Mouse (Mus musculus) heart, postnatal 0 days (tissue): ENCODE measurements around the gene Klb. TPM values are rescaled to one million over a fixed set of nuclear protein-coding genes. Genes with fewer than 3 reads are reported as not detected.

ENCODE experiments used
- ATAC-seq: fragments of 200-750 bp; cut with Nextera tagmentation; 2 replicates; pipeline ENCODE4 v1.8.0; 2017; ENCODE audit warnings: low read depth, moderate number of reproducible peaks, moderate library complexity; ENCODE audit not compliant: insufficient read depth
- DNase-seq: peaks from one replicate; pipeline ENCODE4 v3.0.0-alpha.2; 2016; ENCODE audit warnings: low spot score
- H3K27ac ChIP-seq: fragments of 300-500 bp; sonication (generic); 2 replicates; pipeline ENCODE4 v1.5.1; 2014; ENCODE audit warnings: low read depth, mild to moderate bottlenecking
- H3K27me3 ChIP-seq: fragments of 300-500 bp; sonication (generic); 2 replicates; pipeline ENCODE4 v1.6.1; 2014; ENCODE audit warnings: low read length, mixed read lengths; ENCODE audit not compliant: control insufficient read depth, insufficient read depth
- H3K36me3 ChIP-seq: fragments of 300-500 bp; sonication (generic); replicated peaks from 2 replicates; pipeline ENCODE4 v1.6.1; 2014; ENCODE audit warnings: low read length, mixed read lengths; ENCODE audit not compliant: control insufficient read depth, insufficient read depth
- H3K4me1 ChIP-seq: fragments of 300-500 bp; sonication (generic); 2 replicates; pipeline ENCODE4 v1.6.1; 2014; ENCODE audit warnings: antibody characterized with exemption; ENCODE audit not compliant: control insufficient read depth, insufficient read depth
- H3K4me2 ChIP-seq: fragments of 300-500 bp; sonication (generic); 2 replicates; pipeline ENCODE4 v1.6.1; 2014; ENCODE audit warnings: low read depth, mild to moderate bottlenecking, low read length, moderate library complexity
- H3K4me3 ChIP-seq: fragments of 300-500 bp; sonication (generic); 2 replicates; pipeline ENCODE4 v1.5.1; 2014; ENCODE audit warnings: low read depth, low read length
- H3K9ac ChIP-seq: fragments of 300-500 bp; sonication (generic); replicated peaks from 2 replicates; pipeline ENCODE4 v1.6.1; 2014; ENCODE audit warnings: low read depth, low read length, mixed read lengths
- H3K9me3 ChIP-seq: fragments of 300-500 bp; sonication (generic); replicated peaks from 2 replicates; pipeline ENCODE4 v1.6.1; 2016; ENCODE audit warnings: low read length; ENCODE audit not compliant: control insufficient read depth
- CTCF ChIP-seq: IDR thresholded peaks from 2 replicates; pipeline ENCODE4 v1.5.1; 2016; ENCODE audit warnings: antibody characterized with exemption, control low read depth, low read depth
- EP300 ChIP-seq: IDR thresholded peaks from 2 replicates; pipeline ENCODE4 v1.6.1; 2016; ENCODE audit warnings: antibody characterized with exemption, low read depth
- WGBS: fragments of 180-500 bp; shearing (Covaris S2); extraction: QIAGEN DNeasy Blood & Tissue Kit; methylation state at CpG from one replicate; pipeline ENCODE4 v1.1.7; 2014; 5-methylcytosine and 5-hydroxymethylcytosine counted together
- polyA plus RNA-seq: library from polyadenylated mRNA; unstranded; fragments of >200 nt; fragmentation: Nextera tagmentation; extraction: Ambion mirVana; gene quantifications from 2 replicates; pipeline ENCODE4 v1.2.1, GENCODE M21; 2015
- total RNA-seq: library from RNA; depleted of rRNA; stranded (reverse); fragments of >200 nt; gene quantifications from 2 replicates; pipeline ENCODE4 v1.2.3, GENCODE M21; 2014; ENCODE audit warnings: low replicate concordance

The Klb gene
- total and polyA plus RNA-seq, 2 experiments from 2014 or later = not detected

DNA sequence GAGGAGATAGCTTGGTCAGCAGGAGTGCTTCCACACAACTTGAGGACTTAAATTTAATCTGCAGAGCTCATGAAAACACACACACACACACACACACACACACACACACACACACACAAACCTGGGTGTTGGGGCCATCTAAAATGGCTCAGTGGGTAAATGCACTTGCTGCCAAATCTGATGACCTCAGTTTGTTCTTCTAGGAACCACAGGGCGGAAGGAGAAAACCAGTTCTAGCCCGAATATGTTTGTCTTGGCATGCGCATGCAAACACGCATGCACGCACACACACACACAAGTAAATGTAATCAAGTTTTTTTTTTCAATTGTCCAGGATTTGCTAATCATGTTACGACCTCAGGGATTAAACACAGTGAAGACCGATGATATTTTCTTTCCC lies 23.4 kb downstream of the Klb start:
- TF ChIP-seq CTCF = no peak
- no peak for TF ChIP-seq EP300
- Histone ChIP-seq H3K36me3 (no peaks in the 10 kb centered on the region), H3K4me3 (no peak overlapping the region), H3K27me3 (no peaks in the 10 kb centered on the region), H3K9me3 (no peaks in the 10 kb centered on the region), H3K4me2 (no peak overlapping the region), H3K27ac (no peak overlapping the region), H3K4me1 (no peaks in the 10 kb centered on the region), H3K9ac (no peak overlapping the region)
- DNase-seq (no peak), ATAC-seq (no peak)
- 86% methylated on average over 7 of the region's 7 CpGs for WGBS

DNA sequence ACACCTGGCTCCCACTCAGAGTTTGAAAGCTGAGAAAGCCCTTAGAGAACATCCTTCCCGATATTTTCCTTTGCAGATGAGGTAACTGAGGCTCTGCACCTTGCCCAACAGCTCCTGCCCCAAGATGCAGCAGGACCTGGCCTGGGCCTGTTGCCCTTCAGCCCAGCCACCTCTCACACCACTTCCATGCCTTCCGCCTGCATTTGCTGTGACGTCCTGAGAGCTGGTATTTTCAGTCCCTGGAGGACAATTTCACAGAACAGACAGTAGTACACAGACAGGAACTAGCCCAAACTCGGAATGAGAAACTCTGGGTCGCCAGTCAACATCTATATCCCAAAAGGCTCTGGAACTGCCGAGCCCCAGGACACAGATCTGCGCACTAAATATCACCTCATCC lies 26.6 kb downstream of the Klb start:
- Histone ChIP-seq H3K4me3 (no peak overlapping the region), H3K9me3 (no peaks in the 10 kb centered on the region), H3K4me1 (no peaks in the 10 kb centered on the region), H3K36me3 (no peaks in the 10 kb centered on the region), H3K4me2 (no peak overlapping the region), H3K27ac (no peak overlapping the region), H3K27me3 (no peaks in the 10 kb centered on the region), H3K9ac (no peak overlapping the region)
- no peak for ATAC-seq
- no peak for DNase-seq
- TF ChIP-seq CTCF = no peak
- no peak for TF ChIP-seq EP300
- 67% methylated on average over 7 of the region's 7 CpGs for WGBS

DNA sequence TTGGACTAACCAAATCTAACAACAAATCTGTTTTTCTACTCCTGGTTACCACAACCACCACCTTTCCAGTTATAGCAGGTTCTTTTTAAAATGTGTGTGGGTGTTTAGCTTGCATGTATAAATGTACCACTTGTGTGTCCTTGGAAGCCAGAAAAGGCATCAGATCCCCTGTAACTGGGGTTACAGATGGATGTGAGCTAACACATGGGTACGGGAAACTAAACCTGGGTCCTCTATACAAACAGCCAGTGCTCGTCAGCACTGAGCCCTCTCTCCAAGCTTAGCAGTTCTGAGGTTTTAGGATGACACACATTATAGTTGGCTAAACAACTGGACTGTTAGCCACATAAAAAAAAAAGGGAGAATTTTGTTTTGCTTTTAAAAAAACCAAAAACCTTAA lies 37.6 kb downstream of the Klb start:
- 79% methylated on average over 2 of the region's 2 CpGs for WGBS
- H3K36me3 ChIP-seq = peaks cover 40% of the 10 kb centered on the region

DNA sequence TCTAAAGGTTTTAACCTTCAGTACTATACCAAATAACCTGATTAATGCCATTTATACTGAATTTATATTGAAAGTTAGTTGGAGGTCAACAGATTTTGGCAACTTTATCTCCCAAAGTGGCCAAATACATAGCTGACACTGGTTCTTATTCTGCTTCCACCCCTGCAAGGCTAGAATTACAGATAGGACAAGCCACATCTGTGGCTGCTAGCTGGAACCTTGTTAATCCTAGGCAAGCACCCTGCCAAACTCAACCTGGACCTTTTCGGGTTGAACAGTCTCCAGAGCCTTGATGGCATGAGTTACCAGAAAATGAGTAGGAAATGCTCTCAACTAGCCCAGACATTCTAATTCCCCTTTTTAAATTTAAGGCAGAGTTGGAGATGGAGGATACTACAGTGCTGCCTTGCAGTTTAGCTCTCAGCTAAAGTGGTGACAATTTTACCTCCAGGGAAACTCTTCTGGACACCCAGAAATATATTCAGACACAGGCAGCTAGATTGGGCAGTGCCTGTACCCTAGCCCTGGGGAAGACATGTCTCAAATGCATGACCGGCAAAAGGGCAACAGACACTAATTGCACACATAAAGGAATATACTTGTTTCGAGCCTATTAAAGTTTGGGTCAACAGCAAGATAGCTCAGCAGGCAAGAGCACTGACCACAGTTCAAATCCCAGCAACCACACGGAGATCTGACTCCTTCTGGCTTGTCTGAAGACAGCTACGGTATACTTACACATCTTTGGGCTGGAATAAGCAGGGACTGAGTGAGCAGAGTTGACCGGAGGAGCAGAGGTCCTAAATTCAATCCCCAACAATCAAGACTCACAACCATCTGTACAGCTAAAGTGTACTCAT lies 39.1 kb downstream of the Klb start:
- no peak overlapping the region for H3K4me3 ChIP-seq
- no peaks in the 10 kb centered on the region for H3K9me3 ChIP-seq
- no peak overlapping the region for H3K4me2 ChIP-seq
- no peak overlapping the region for H3K27ac ChIP-seq
- H3K36me3 ChIP-seq = peaks cover 40% of the 10 kb centered on the region
- WGBS = 75% methylated on average over 6 of the region's 6 CpGs
- TF ChIP-seq EP300 = no peak
- TF ChIP-seq CTCF = no peak
- no peaks in the 10 kb centered on the region for H3K27me3 ChIP-seq
- ATAC-seq = no peak
- no peak for DNase-seq
- no peak overlapping the region for H3K9ac ChIP-seq
- peaks cover 9% of the 10 kb centered on the region for H3K4me1 ChIP-seq

More for the DNA sequence above, 37.6 kb downstream of the Klb start:
- no peak overlapping the region for H3K4me3 ChIP-seq
- H3K4me2 ChIP-seq = no peak overlapping the region
- H3K9me3 ChIP-seq = no peaks in the 10 kb centered on the region
- no peaks in the 10 kb centered on the region for H3K27me3 ChIP-seq
- ATAC-seq (no peak), DNase-seq (no peak)
- H3K27ac ChIP-seq = no peak overlapping the region
- no peak overlapping the region for H3K9ac ChIP-seq
- no peak for TF ChIP-seq EP300
- TF ChIP-seq CTCF = no peak
- peaks cover 9% of the 10 kb centered on the region for H3K4me1 ChIP-seq

DNA sequence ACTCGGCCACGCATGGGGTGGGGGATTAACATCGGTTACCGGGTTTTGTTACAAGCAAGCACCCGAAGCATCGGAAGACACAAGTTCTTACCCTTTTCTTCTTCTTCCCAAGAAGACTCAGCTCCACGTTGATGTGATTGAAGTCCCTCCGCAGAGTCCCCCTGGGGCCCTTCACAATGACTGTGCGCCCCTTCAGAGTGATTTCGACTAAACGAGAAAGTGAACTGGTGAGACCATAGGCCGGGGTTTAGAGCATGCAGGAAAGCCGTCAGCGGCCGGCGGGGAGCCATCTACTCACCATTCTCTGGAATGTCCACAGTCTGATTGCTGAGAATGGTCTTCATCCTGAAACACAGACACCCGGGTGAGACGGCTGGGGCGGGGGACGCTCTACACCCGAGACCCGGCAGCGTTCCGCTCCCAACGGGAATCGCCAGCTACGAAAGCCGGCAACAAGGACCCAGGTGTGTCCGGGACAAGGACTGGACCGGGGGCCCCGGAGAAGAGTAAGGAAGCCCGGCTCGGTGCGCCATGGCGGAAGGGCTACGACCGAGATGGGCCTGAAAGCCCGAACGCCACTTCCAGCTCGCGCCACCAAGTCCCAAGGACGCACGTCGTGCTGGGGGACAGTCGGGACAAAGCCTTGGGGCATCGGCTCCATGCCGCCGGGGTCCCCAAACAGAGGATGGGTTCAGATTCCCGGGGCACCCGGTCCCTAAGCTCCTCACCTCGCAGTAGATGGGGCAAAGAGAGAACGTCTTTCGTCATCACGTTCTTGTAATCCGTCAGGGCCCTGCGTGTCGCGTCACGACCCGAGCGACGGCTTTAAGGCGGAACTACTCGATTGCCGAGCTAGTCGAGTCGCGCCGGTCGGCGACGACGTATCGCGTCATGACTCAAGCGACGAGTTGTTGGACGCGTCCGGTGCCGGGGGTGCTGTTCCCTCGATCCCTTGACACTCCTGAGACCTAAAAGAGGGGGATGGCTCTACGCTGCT lies 42.8 kb downstream of the Klb start, which contains the start of the genes Rpl9 and Lias:
Rpl9 (minus strand) TSS at position 797 of the 997 bp plus-strand sequence.
Lias (plus strand) TSS at position 850 of the 997 bp plus-strand sequence.
- under 1% methylated on average over 83 of the region's 83 CpGs for WGBS
- H3K36me3 ChIP-seq = peaks cover 47% of the 10 kb centered on the region
- peak within 1 kb of the TSS; percentile 87 for H3K4me3 ChIP-seq
- peak within 1 kb of the TSS; percentile 92 for H3K27ac ChIP-seq
- DNase-seq = peak; percentile 95
- ATAC-seq = peak; percentile 97
- H3K27me3 ChIP-seq = no peaks in the 10 kb centered on the region
- H3K9ac ChIP-seq = peak within 1 kb of the TSS; percentile 98
- no peaks in the 10 kb centered on the region for H3K9me3 ChIP-seq
- peak; percentile 25; the same call in 1 of the 2 replicates for TF ChIP-seq EP300
- no peak for TF ChIP-seq CTCF
- peaks cover 9% of the 10 kb centered on the region for H3K4me1 ChIP-seq
- H3K4me2 ChIP-seq = peak within 1 kb of the TSS; percentile 80
